Mouse (Mus musculus) liver, embryonic 14.5 days (tissue): ENCODE data around the gene Map4k5. TPM values are rescaled to one million over a fixed set of nuclear protein-coding genes. Genes with fewer than 3 reads are reported as not detected.
A peak's percentile ranks its signal among the peaks of the same experiment; 100 is the strongest.

Experiments used
- ATAC-seq: fragments of 200-750 bp; cut with Nextera tagmentation; 2 replicates; pipeline ENCODE4 v1.8.0; 2017; ENCODE audit warnings: moderate number of reproducible peaks, mild to moderate bottlenecking, moderate library complexity; ENCODE audit not compliant: insufficient read depth
- DNase-seq, 3 experiments: peaks; one replicate each; pipeline ENCODE4 v3.0.0-alpha.2; 2012 to 2013; ENCODE audit warnings: low read depth in 3 of 3, low spot score in 3 of 3
- H3K27ac ChIP-seq: fragments of 300-500 bp; sonication (generic); 2 replicates; pipeline ENCODE4 v1.5.1; 2014; ENCODE audit warnings: moderate library complexity, mild to moderate bottlenecking, control low read depth, inconsistent platforms
- H3K27me3 ChIP-seq: fragments of 300-500 bp; sonication (generic); 2 replicates; pipeline ENCODE4 v1.6.1; 2014; ENCODE audit warnings: mild to moderate bottlenecking, low read length, moderate library complexity; ENCODE audit not compliant: control insufficient read depth, insufficient read depth
- H3K36me3 ChIP-seq: fragments of 300-500 bp; sonication (generic); replicated peaks from 2 replicates; pipeline ENCODE4 v1.6.1; 2014; ENCODE audit warnings: low read depth; ENCODE audit not compliant: control insufficient read depth, insufficient read depth
- H3K4me1 ChIP-seq, 2 experiments: fragments of 200-500 bp in 1 of 2; fragments of 300-500 bp in 1 of 2; sonication (generic) in 1 of 2; replicated peaks; 2 replicates each; pipeline ENCODE4 v1.6.1; 2012 to 2014; ENCODE audit warnings: antibody characterized with exemption in 1 of 2, inconsistent platforms in 1 of 2, low read length in 1 of 2; ENCODE audit not compliant: control insufficient read depth in 2 of 2, insufficient read depth in 2 of 2
- H3K4me2 ChIP-seq: fragments of 300-500 bp; sonication (generic); 2 replicates; pipeline ENCODE4 v1.6.1; 2014; ENCODE audit warnings: low read depth, mild to moderate bottlenecking, control low read depth, moderate library complexity
- H3K4me3 ChIP-seq, 2 experiments: fragments of 200-500 bp in 1 of 2; fragments of 300-500 bp in 1 of 2; sonication (generic) in 1 of 2; 2 replicates each; pipeline ENCODE4 v1.5.1; 2012 to 2014; ENCODE audit warnings: low read depth in 2 of 2, low read length in 2 of 2, mild to moderate bottlenecking in 2 of 2, control low read depth in 1 of 2, inconsistent platforms in 1 of 2, moderate library complexity in 1 of 2; ENCODE audit not compliant: insufficient read depth in 1 of 2
- H3K9ac ChIP-seq: fragments of 300-500 bp; sonication (generic); replicated peaks from 2 replicates; pipeline ENCODE4 v1.6.1; 2014; ENCODE audit warnings: mild to moderate bottlenecking, control low read depth, moderate library complexity
- H3K9me3 ChIP-seq: fragments of 300-500 bp; sonication (generic); 2 replicates; pipeline ENCODE4 v1.6.1; 2016; ENCODE audit warnings: low read length, mixed read lengths; ENCODE audit not compliant: control insufficient read depth
- CTCF ChIP-seq: IDR thresholded peaks from 2 replicates; pipeline ENCODE4 v1.5.1; 2016; ENCODE audit warnings: antibody characterized with exemption, low read depth, control low read depth
- EP300 ChIP-seq: IDR thresholded peaks from 2 replicates; pipeline ENCODE4 v1.6.1; 2016; ENCODE audit warnings: antibody characterized with exemption, low read depth
- WGBS: fragments of 180-500 bp; shearing (Covaris S2); extraction: QIAGEN DNeasy Blood & Tissue Kit; methylation state at CpG from one replicate; pipeline ENCODE4 v1.1.7; 2014; ENCODE audit not compliant: insufficient replicate concordance; 5-methylcytosine and 5-hydroxymethylcytosine counted together
- polyA plus RNA-seq, 2 experiments: library from polyadenylated mRNA; depleted of rRNA in 1 of 2; stranded (reverse) in 1 of 2; unstranded in 1 of 2; fragments of >200 nt; fragmentation: Nextera tagmentation in 1 of 2; extraction: Ambion mirVana in 1 of 2; gene quantifications; 2 replicates each; pipeline versions ENCODE4 v1.2.1 to v1.2.3; 2012 to 2014

Map4k5 gene
- polyA plus RNA-seq, 2 experiments = 13.6 to 26.9 TPM

- no peak overlapping the region for H3K4me2 ChIP-seq
- H3K27me3 ChIP-seq = peaks cover 12% of the 10 kb centered on the region
- TF ChIP-seq EP300 (no peak), CTCF (no peak)
- H3K36me3 ChIP-seq = no peaks in the 10 kb centered on the region
- H3K27ac ChIP-seq = no peak overlapping the region
- ATAC-seq (no peak), DNase-seq (no peak)
- WGBS = 56% methylated on average over 9 of the region's 9 CpGs
- H3K4me3 ChIP-seq = no peak overlapping the region
- peaks cover 50 to 59% of the 10 kb centered on the region in 2 experiments for H3K4me1 ChIP-seq
- H3K9ac ChIP-seq = 0 out of 2 replicates have a peak overlapping the region, but pooled peaks have one; percentile 13
- H3K9me3 ChIP-seq = no peaks in the 10 kb centered on the region
Observed at GRCm38 (mm10) chr12:69785471-69785870, 107.5 kb downstream of the Map4k5 start.

- DNase-seq (peak; percentile 83 to 87 (median 83)), ATAC-seq (peak; percentile 98)
- Histone ChIP-seq H3K4me1 (peaks cover 45 to 51% of the 10 kb centered on the region in 2 experiments), H3K4me3 (peak overlapping the region; percentile 39 to 43), H3K36me3 (no peaks in the 10 kb centered on the region), H3K9ac (peak overlapping the region; percentile 73), H3K27me3 (no peaks in the 10 kb centered on the region), H3K27ac (peak overlapping the region; percentile 95), H3K9me3 (no peaks in the 10 kb centered on the region), H3K4me2 (peak overlapping the region; percentile 81)
- peak; percentile 97 for TF ChIP-seq EP300
- no peak for TF ChIP-seq CTCF
- WGBS = 34% methylated on average over 6 of the region's 6 CpGs
Observed at GRCm38 (mm10) chr12:69783247-69784025, 109.6 kb downstream of the Map4k5 start.

GRCm38 (mm10) chr12:69781935-69782650 lies 110.9 kb downstream of the Map4k5 start:
- no peak overlapping the region for H3K4me3 ChIP-seq
- H3K4me1 ChIP-seq = peaks cover 36 to 40% of the 10 kb centered on the region in 2 experiments
- 76% methylated on average over 10 of the region's 10 CpGs for WGBS
- peak overlapping the region; percentile 81 for H3K4me2 ChIP-seq
- no peaks in the 10 kb centered on the region for H3K36me3 ChIP-seq
- H3K9me3 ChIP-seq = no peaks in the 10 kb centered on the region
- TF ChIP-seq CTCF (no peak), EP300 (no peak)
- no peaks in the 10 kb centered on the region for H3K27me3 ChIP-seq
- DNase-seq (no peak), ATAC-seq (0 out of 2 replicates have a peak, but pooled peaks have one; percentile 12)
- H3K9ac ChIP-seq = peak overlapping the region; percentile 6; the same call in 1 of the 2 replicates
- H3K27ac ChIP-seq = peak overlapping the region; percentile 95

DNA sequence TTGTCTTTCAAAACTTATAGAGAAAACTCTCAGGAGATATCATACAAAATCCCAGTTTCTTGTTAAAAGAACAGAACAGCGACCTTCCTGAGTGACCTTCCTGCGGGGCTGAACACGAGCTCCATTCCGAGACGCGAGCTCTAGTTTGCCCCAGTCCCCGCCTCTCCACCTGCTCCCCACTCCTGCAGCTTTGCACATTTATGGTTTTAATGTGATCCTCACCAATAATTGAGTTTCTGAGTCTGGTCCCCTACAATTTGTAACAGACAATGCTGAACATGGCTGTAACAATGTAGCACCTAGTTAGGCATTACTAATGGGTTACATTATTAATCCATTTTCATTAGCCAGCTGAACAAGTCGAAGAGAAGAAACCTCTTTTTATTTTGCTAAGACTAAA lies 111.5 kb downstream of the Map4k5 start:
- Histone ChIP-seq H3K9me3 (no peaks in the 10 kb centered on the region), H3K27ac (no peak overlapping the region), H3K4me2 (no peak overlapping the region), H3K36me3 (no peaks in the 10 kb centered on the region), H3K27me3 (no peaks in the 10 kb centered on the region), H3K4me3 (no peak overlapping the region), H3K9ac (no peak overlapping the region), H3K4me1 (peaks cover 40 to 42% of the 10 kb centered on the region in 2 experiments)
- ATAC-seq = no peak
- TF ChIP-seq CTCF (no peak), EP300 (no peak)
- WGBS = 89% methylated on average over 8 of the region's 8 CpGs
- DNase-seq = no peak

DNA sequence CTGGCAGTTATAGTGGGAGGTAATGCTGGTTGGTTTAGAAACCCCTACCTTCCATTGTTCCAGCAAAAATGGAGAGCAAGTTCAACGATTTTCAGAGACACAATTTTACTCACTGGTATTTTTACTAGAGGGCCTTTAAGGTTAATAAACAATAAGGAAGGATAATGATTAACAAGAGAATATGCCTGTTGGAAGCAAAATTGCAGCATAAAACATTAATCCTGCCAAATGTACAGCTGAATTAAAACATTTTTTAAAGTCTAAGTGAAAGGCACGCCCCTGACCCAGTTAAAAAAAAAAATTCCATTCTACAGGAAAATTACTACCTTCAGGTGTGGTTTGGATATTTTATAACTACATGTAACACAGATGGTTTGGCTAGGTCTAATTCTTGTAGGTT lies 115.0 kb downstream of the Map4k5 start:
- no peak overlapping the region for H3K27ac ChIP-seq
- no peak for ATAC-seq
- DNase-seq = no peak
- H3K27me3 ChIP-seq = no peaks in the 10 kb centered on the region
- H3K4me1 ChIP-seq = peaks cover 18 to 19% of the 10 kb centered on the region in 2 experiments
- no peak for TF ChIP-seq EP300
- no peak for TF ChIP-seq CTCF
- WGBS = 73% methylated on average over 2 of the region's 2 CpGs
- H3K36me3 ChIP-seq = no peaks in the 10 kb centered on the region
- no peak overlapping the region for H3K4me3 ChIP-seq
- no peak overlapping the region for H3K4me2 ChIP-seq
- H3K9ac ChIP-seq = no peak overlapping the region
- no peaks in the 10 kb centered on the region for H3K9me3 ChIP-seq
